Comparison of ENCODE assay signal across 20 mouse cellular contexts in the genomic region with DNA sequence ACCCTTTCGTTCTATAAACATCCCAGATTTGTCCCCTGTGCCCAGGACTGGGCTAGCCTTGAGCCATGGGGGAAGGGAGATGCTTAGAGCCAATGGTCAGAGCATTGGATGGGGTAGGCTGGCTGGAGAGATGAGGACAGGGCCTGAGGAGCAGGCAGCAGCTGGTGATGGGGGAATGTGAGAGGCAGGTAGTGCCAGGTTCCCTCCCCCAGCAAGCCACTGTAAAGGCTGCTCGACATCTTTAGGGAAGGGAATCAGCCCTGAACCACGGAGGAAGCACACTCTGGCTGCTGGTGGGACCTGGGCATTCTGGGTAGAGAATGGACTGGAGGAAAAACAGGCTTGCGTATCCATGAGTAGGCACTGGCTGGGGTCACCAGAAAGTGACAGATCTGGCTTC.
DNase-seq lines count a peak whose midpoint lies in the region; ATAC-seq and TF ChIP-seq lines count a peak whose summit lies in the region.
"Had no signal": no experiment of that assay in that cellular context is flagged by ENCODE, and none has a peak within 500 bp of the region (broad histone marks: within the 10 kb centered on the region; RNA-seq: fewer than 3 reads in every experiment).

No protein-coding gene starts in this region.

- no peak overlapping the region for H3K4me3 ChIP-seq in heart, postnatal 0 days (ENCODE audit: low read depth, low read length)
- no peak overlapping the region for H3K4me3 ChIP-seq in lung, embryonic 14.5 days (ENCODE audit: low read depth, low read length)
- no peak overlapping the region for H3K4me3 ChIP-seq in stomach, embryonic 16.5 days (replicated peaks; ENCODE audit: low read length)
- H3K4me3 ChIP-seq: embryonic facial prominence, embryonic 12.5 days; midbrain, embryonic 13.5 days; neural tube, embryonic 13.5 days had no signal

- H3K4me1 ChIP-seq in heart, postnatal 0 days (ENCODE audit: control insufficient read depth, insufficient read depth): no peaks in the 10 kb centered on the region
- H3K4me1 ChIP-seq in lung, embryonic 14.5 days (ENCODE audit: insufficient read depth): no peaks in the 10 kb centered on the region; the same call in 1 of the 2 replicates
- H3K4me1 ChIP-seq in stomach, embryonic 16.5 days (ENCODE audit: control insufficient read depth, insufficient read depth, low read length): peaks cover 17% of the 10 kb centered on the region
- H3K4me1 ChIP-seq: midbrain, embryonic 13.5 days had no signal

- no peak for TF ChIP-seq EP300 in heart, postnatal 0 days (IDR thresholded peaks at IDR 0.05; ENCODE audit: low read depth)

- peak; percentile 87 for DNase-seq in heart, adult 11 months
- no peak for DNase-seq in heart, postnatal 10 days
- DNase-seq in heart, postnatal 0 days (ENCODE audit: low spot score): no peak
- DNase-seq in heart, postnatal 25 days (ENCODE audit: low spot score): no peak
- no peak for DNase-seq in lung, embryonic 14.5 days
- no peak for DNase-seq in lung, postnatal 36 days
- DNase-seq in right cerebral cortex, postnatal 4 days: no peak
- DNase-seq: adrenal gland, postnatal 10 days; cerebellum, adult 9-11 months; kidney, postnatal 10 days; liver, postnatal 0 days; right cerebral cortex, adult 18-20 months; thymus, adult 2 months had no signal

- intact Hi-C loops in heart, postnatal 10 days (cut with DNase I): no loop called here
- intact Hi-C loops in heart, postnatal 25 days (cut with DNase I): no loop called here

- 49% methylated on average over 4 of the region's 4 CpGs for WGBS in heart, postnatal 0 days
- WGBS in lung, embryonic 14.5 days: 44% methylated on average over 4 of the region's 4 CpGs
- WGBS in stomach, embryonic 16.5 days: 43% methylated on average over 4 of the region's 4 CpGs

- H3K36me3 ChIP-seq in heart, postnatal 0 days (replicated peaks; ENCODE audit: control insufficient read depth, insufficient read depth, low read length): peaks cover 18% of the 10 kb centered on the region
- peaks cover 28% of the 10 kb centered on the region for H3K36me3 ChIP-seq in lung, embryonic 14.5 days (ENCODE audit: insufficient read depth)
- no peaks in the 10 kb centered on the region for H3K36me3 ChIP-seq in stomach, embryonic 16.5 days (ENCODE audit: control insufficient read depth, insufficient read depth, low read length)
- H3K36me3 ChIP-seq: G1E; midbrain, embryonic 13.5 days; neural tube, embryonic 13.5 days had no signal

- 0 out of 2 replicates have a peak, but pooled peaks have one; percentile 7 for ATAC-seq in heart, postnatal 0 days (ENCODE audit: insufficient read depth, low read depth)
- ATAC-seq in lung, embryonic 14.5 days (ENCODE audit: insufficient read depth): 0 out of 2 replicates have a peak, but pooled peaks have one; percentile 10
- no peak for ATAC-seq in stomach, embryonic 16.5 days (ENCODE audit: insufficient read depth, low FRiP score)
- ATAC-seq: activated CD4-positive, CD25-positive, alpha-beta regulatory T cell, adult 4 months; forebrain, embryonic 16.5 days; liver, postnatal 0 days; midbrain, embryonic 13.5 days had no signal

- H3K4me2 ChIP-seq in heart, postnatal 0 days (ENCODE audit: low read depth, low read length): no peak overlapping the region
- H3K4me2 ChIP-seq in lung, embryonic 14.5 days: no peak overlapping the region
- H3K4me2 ChIP-seq in stomach, embryonic 16.5 days (ENCODE audit: low read depth, low read length): no peak overlapping the region
- H3K4me2 ChIP-seq: embryonic facial prominence, embryonic 12.5 days; midbrain, embryonic 13.5 days; neural tube, embryonic 13.5 days had no signal

- 0 out of 2 replicates have a peak overlapping the region, but pooled peaks have one; percentile 6 for H3K27ac ChIP-seq in heart, postnatal 0 days (ENCODE audit: low read depth)
- no peak overlapping the region for H3K27ac ChIP-seq in lung, embryonic 14.5 days (ENCODE audit: low read depth)
- H3K27ac ChIP-seq in stomach, embryonic 16.5 days (ENCODE audit: low read length): peak overlapping the region; percentile 10
- H3K27ac ChIP-seq: embryonic facial prominence, embryonic 12.5 days; midbrain, embryonic 13.5 days; neural tube, embryonic 13.5 days had no signal

- H3K27me3 ChIP-seq in heart, postnatal 0 days (ENCODE audit: control insufficient read depth, insufficient read depth, low read length): no peaks in the 10 kb centered on the region
- H3K27me3 ChIP-seq in lung, embryonic 14.5 days (ENCODE audit: insufficient read depth, low read length): no peaks in the 10 kb centered on the region
- H3K27me3 ChIP-seq in stomach, embryonic 16.5 days (ENCODE audit: control insufficient read depth, insufficient read depth, low read length): no peaks in the 10 kb centered on the region
- H3K27me3 ChIP-seq: embryonic facial prominence, embryonic 12.5 days; midbrain, embryonic 13.5 days; neural tube, embryonic 13.5 days had no signal

- H3K9ac ChIP-seq in heart, postnatal 0 days (replicated peaks; ENCODE audit: low read depth, low read length): no peak overlapping the region
- H3K9ac ChIP-seq in lung, embryonic 14.5 days: no peak overlapping the region
- H3K9ac ChIP-seq in stomach, embryonic 16.5 days (ENCODE audit: low read length): no peak overlapping the region
- H3K9ac ChIP-seq: embryonic facial prominence, embryonic 12.5 days; liver, postnatal 0 days; midbrain, embryonic 13.5 days; neural tube, embryonic 13.5 days had no signal

- no peak for TF ChIP-seq CTCF in heart, postnatal 0 days (IDR thresholded peaks at IDR 0.05; ENCODE audit: low read depth)
- no peak for TF ChIP-seq CTCF in lung, embryonic 14.5 days (IDR thresholded peaks at IDR 0.05; ENCODE audit: low read depth)

- H3K9me3 ChIP-seq in heart, postnatal 0 days (replicated peaks; ENCODE audit: control insufficient read depth, low read length): no peaks in the 10 kb centered on the region
- H3K9me3 ChIP-seq in lung, embryonic 14.5 days (ENCODE audit: low read depth, low read length): no peaks in the 10 kb centered on the region
- no peaks in the 10 kb centered on the region for H3K9me3 ChIP-seq in stomach, embryonic 16.5 days (replicated peaks; ENCODE audit: control insufficient read depth, low read length)
- H3K9me3 ChIP-seq: embryonic facial prominence, embryonic 12.5 days; G1E; midbrain, embryonic 13.5 days; neural tube, embryonic 13.5 days had no signal
